Mouse (Mus musculus) ES-E14 (cell line): ENCODE measurements around the gene Cma2.

Experiments
- CHD2 ChIP-seq: IDR thresholded peaks from 2 replicates; pipeline ENCODE4 v1.6.1; 2014; ENCODE audit warnings: mild to moderate bottlenecking, low read depth, low read length, inconsistent platforms
- ZNF384 ChIP-seq: IDR thresholded peaks from 2 replicates; pipeline ENCODE4 v1.6.1; 2012; ENCODE audit warnings: low read depth, low read length, inconsistent platforms

DNA sequence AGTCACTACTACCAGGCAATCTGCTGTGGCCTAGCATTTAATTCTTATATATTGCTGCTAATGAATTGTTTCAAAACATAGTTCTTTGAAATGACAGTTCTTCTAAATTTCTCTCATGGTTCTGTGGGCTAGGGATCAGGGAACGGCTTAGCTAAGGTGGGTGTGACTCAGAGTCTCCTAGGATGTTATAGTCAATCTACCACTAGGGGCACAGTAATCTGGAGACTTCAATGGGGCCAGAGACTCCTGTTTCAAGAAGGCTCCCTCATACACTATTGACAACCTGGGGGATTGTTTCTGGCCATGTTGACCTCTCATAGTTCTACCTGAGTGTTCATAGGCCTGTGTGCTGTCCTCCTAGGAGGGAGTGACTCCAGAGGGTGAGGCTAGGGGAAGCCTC, 45.3 kb upstream of the Cma2 start:
- TF ChIP-seq CHD2, result no peak
- no peak for TF ChIP-seq ZNF384
